Comparison of ENCODE assay signal across 15 mouse cellular contexts in the genomic region with DNA sequence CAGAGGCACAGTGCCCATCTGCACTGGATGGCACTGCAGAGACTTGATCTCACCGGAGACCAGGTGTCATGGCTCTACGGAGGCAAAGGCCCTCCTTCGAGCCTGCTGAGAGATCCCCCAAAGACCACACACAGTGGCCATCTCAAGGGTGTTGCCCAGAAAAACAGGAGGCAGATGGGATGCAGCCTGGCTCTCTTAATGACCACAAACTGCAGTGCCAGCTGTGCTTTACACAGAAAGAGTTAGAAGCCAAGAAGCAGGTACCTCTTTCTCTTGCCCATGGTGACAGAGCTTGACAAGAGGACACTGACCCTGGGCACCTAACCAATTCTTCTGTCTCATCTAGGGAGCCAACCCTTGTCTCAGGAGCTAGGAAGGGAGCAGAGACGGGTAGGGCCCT. TPM values are rescaled to one million over a fixed set of nuclear protein-coding genes. Genes with fewer than 3 reads are reported as not detected.
DNase-seq lines count a peak whose midpoint lies in the region; ATAC-seq lines count a peak whose summit lies in the region.
"Had no signal": no experiment of that assay in that cellular context is flagged by ENCODE, and none has a peak within 500 bp of the region (broad histone marks: within the 10 kb centered on the region; RNA-seq: fewer than 3 reads in every experiment).

No protein-coding gene starts in this region.

- H3K36me3 ChIP-seq in heart, embryonic 14.5 days (ENCODE audit: control insufficient read depth, insufficient read depth, low read length) = peaks cover 79% of the 10 kb centered on the region
- H3K36me3 ChIP-seq in embryonic facial prominence, embryonic 12.5 days = peaks cover 74% of the 10 kb centered on the region
- peaks cover 43% of the 10 kb centered on the region for H3K36me3 ChIP-seq in hindbrain, embryonic 14.5 days (replicated peaks; ENCODE audit: control insufficient read depth, insufficient read depth)
- peaks cover 10% of the 10 kb centered on the region for H3K36me3 ChIP-seq in midbrain, embryonic 16.5 days (ENCODE audit: control insufficient read depth, insufficient read depth, low read length)

- DNase-seq in heart, adult 9 months (ENCODE audit: low spot score in 2 of 2) = no peak
- no peak for DNase-seq in hindbrain, embryonic 14.5 days (ENCODE audit: low spot score)
- no peak for DNase-seq in layer of hippocampus, postnatal 14 days (ENCODE audit: low spot score in 2 of 2)
- DNase-seq in frontal cortex, postnatal 25 days (ENCODE audit: low spot score in 2 of 2) = no peak
- DNase-seq: gastrocnemius, postnatal 36 days; heart, postnatal 14 days; kidney, adult 11 months had no signal

- H3K4me2 ChIP-seq in heart, embryonic 14.5 days (ENCODE audit: low read length) = no peak overlapping the region
- H3K4me2 ChIP-seq in embryonic facial prominence, embryonic 12.5 days (replicated peaks) = no peak overlapping the region
- no peak overlapping the region for H3K4me2 ChIP-seq in hindbrain, embryonic 14.5 days (replicated peaks)
- no peak overlapping the region for H3K4me2 ChIP-seq in midbrain, embryonic 16.5 days (ENCODE audit: low read length)
- H3K4me2 ChIP-seq: liver, embryonic 12.5 days had no signal

- no peaks in the 10 kb centered on the region for H3K27me3 ChIP-seq in heart, embryonic 14.5 days (ENCODE audit: control insufficient read depth, insufficient read depth, low read length)
- H3K27me3 ChIP-seq in embryonic facial prominence, embryonic 12.5 days = no peaks in the 10 kb centered on the region
- no peaks in the 10 kb centered on the region for H3K27me3 ChIP-seq in hindbrain, embryonic 14.5 days (ENCODE audit: control insufficient read depth, insufficient read depth, low read length)
- H3K27me3 ChIP-seq in midbrain, embryonic 16.5 days (ENCODE audit: control insufficient read depth, insufficient read depth, low read depth, low read length) = no peaks in the 10 kb centered on the region
- H3K27me3 ChIP-seq: liver, embryonic 12.5 days had no signal

- H3K9ac ChIP-seq in heart, embryonic 14.5 days (ENCODE audit: low read length) = peak overlapping the region; percentile 31
- H3K9ac ChIP-seq in embryonic facial prominence, embryonic 12.5 days = no peak overlapping the region
- H3K9ac ChIP-seq in hindbrain, embryonic 14.5 days = no peak overlapping the region
- H3K9ac ChIP-seq in midbrain, embryonic 16.5 days (ENCODE audit: low read depth, low read length) = no peak overlapping the region
- H3K9ac ChIP-seq: liver, embryonic 12.5 days had no signal

- no peak for ATAC-seq in heart, embryonic 14.5 days (ENCODE audit: insufficient number of reproducible peaks, insufficient read depth, low FRiP score, low read depth)
- no peak for ATAC-seq in embryonic facial prominence, embryonic 12.5 days (ENCODE audit: insufficient number of reproducible peaks, insufficient read depth, low FRiP score, low TSS enrichment)
- no peak for ATAC-seq in hindbrain, embryonic 14.5 days (ENCODE audit: low FRiP score)
- ATAC-seq in midbrain, embryonic 16.5 days = no peak
- ATAC-seq: activated CD4-positive, CD25-positive, alpha-beta regulatory T cell, adult 4 months; liver, embryonic 12.5 days had no signal

- no peak overlapping the region for H3K27ac ChIP-seq in heart, embryonic 14.5 days (replicated peaks in 1 of 2; ENCODE audit: control insufficient read depth in 1 of 2, insufficient read depth in 1 of 2, low read depth in 2 of 2, low read length in 2 of 2)
- peak overlapping the region; percentile 58 for H3K27ac ChIP-seq in embryonic facial prominence, embryonic 12.5 days
- peak overlapping the region; percentile 68; the same call in 1 of the 2 replicates for H3K27ac ChIP-seq in hindbrain, embryonic 14.5 days
- peak overlapping the region; percentile 77 for H3K27ac ChIP-seq in midbrain, embryonic 16.5 days (ENCODE audit: low read length)
- H3K27ac ChIP-seq: liver, embryonic 12.5 days; macrophage had no signal

- WGBS in heart, embryonic 14.5 days = 56% methylated on average over 4 of the region's 4 CpGs
- WGBS in embryonic facial prominence, embryonic 12.5 days = 61% methylated on average over 4 of the region's 4 CpGs
- WGBS in hindbrain, embryonic 14.5 days = 29% methylated on average over 4 of the region's 4 CpGs
- 36% methylated on average over 4 of the region's 4 CpGs for WGBS in midbrain, embryonic 16.5 days

- peaks cover 15 to 34% of the 10 kb centered on the region in 2 experiments for H3K4me1 ChIP-seq in heart, embryonic 14.5 days (ENCODE audit: control insufficient read depth in 2 of 2, insufficient read depth in 2 of 2, low read length in 2 of 2)
- H3K4me1 ChIP-seq in embryonic facial prominence, embryonic 12.5 days = peaks cover 33% of the 10 kb centered on the region
- peaks cover 59% of the 10 kb centered on the region for H3K4me1 ChIP-seq in hindbrain, embryonic 14.5 days (replicated peaks; ENCODE audit: control insufficient read depth, insufficient read depth, low read length)
- peaks cover 56% of the 10 kb centered on the region for H3K4me1 ChIP-seq in midbrain, embryonic 16.5 days (ENCODE audit: control insufficient read depth, insufficient read depth, low read length)

- no peak overlapping the region for H3K4me3 ChIP-seq in heart, embryonic 14.5 days (ENCODE audit: control insufficient read depth in 1 of 2, insufficient read depth in 1 of 2, low read depth in 1 of 2, low read length in 2 of 2)
- H3K4me3 ChIP-seq in embryonic facial prominence, embryonic 12.5 days = no peak overlapping the region
- no peak overlapping the region for H3K4me3 ChIP-seq in hindbrain, embryonic 14.5 days (replicated peaks; ENCODE audit: low read length)
- no peak overlapping the region for H3K4me3 ChIP-seq in midbrain, embryonic 16.5 days (ENCODE audit: low read depth, low read length)
- H3K4me3 ChIP-seq: liver, embryonic 12.5 days had no signal

- H3K9me3 ChIP-seq in heart, embryonic 14.5 days (ENCODE audit: control insufficient read depth, low read length) = no peaks in the 10 kb centered on the region
- no peaks in the 10 kb centered on the region for H3K9me3 ChIP-seq in embryonic facial prominence, embryonic 12.5 days
- H3K9me3 ChIP-seq in hindbrain, embryonic 14.5 days (ENCODE audit: control insufficient read depth, low read length) = no peaks in the 10 kb centered on the region
- no peaks in the 10 kb centered on the region for H3K9me3 ChIP-seq in midbrain, embryonic 16.5 days (replicated peaks; ENCODE audit: control insufficient read depth, low read length, poor library complexity, severe bottlenecking)
- H3K9me3 ChIP-seq: liver, embryonic 12.5 days had no signal

RNA-seq across cellular contexts. Expression of gene Armh1, which starts 32.4 kb away (rescaled TPM):
- 0.27 and 0.42 TPM in 2 replicates for polyA plus RNA-seq in heart, embryonic 14.5 days (2014; fragmentation: Nextera tagmentation; extraction: Ambion mirVana)
- 0.64 and 1.3 TPM in 2 replicates for polyA plus RNA-seq in embryonic facial prominence, embryonic 12.5 days (2016; fragmentation: Nextera tagmentation; extraction: Ambion mirVana)
- polyA plus RNA-seq in hindbrain, embryonic 14.5 days (2014; fragmentation: Nextera tagmentation; extraction: Ambion mirVana) = 1.2 and 1.3 TPM in 2 replicates
- 1.6 and 3.1 TPM in 2 replicates for polyA plus RNA-seq in midbrain, embryonic 16.5 days (2015; fragmentation: Nextera tagmentation; extraction: Ambion mirVana)
- 1 to 10 TPM; 1.1 to 1.4 TPM for total RNA-seq in layer of hippocampus, postnatal 14 days (2021)
- total RNA-seq: gastrocnemius, postnatal 36 days; neutrophil, adult 5-6 weeks had no signal
- polyA plus RNA-seq: activated CD4-positive, CD25-positive, alpha-beta regulatory T cell, adult 4 months; C2C12; macrophage had no signal

RNA-seq across cellular contexts. Expression of gene Tmem53, which starts 32.6 kb away (rescaled TPM):
- polyA plus RNA-seq in heart, embryonic 14.5 days (2014; fragmentation: Nextera tagmentation; extraction: Ambion mirVana) = 38.0 and 39.8 TPM in 2 replicates
- 11.3 and 11.8 TPM in 2 replicates for polyA plus RNA-seq in embryonic facial prominence, embryonic 12.5 days (2016; fragmentation: Nextera tagmentation; extraction: Ambion mirVana)
- polyA plus RNA-seq in hindbrain, embryonic 14.5 days (2014; fragmentation: Nextera tagmentation; extraction: Ambion mirVana) = 10.0 and 11.6 TPM in 2 replicates
- polyA plus RNA-seq in midbrain, embryonic 16.5 days (2015; fragmentation: Nextera tagmentation; extraction: Ambion mirVana) = 9.3 and 10.1 TPM in 2 replicates
- 1 to 10 TPM; 3.5 to 5.1 TPM for total RNA-seq in layer of hippocampus, postnatal 14 days (2021)
- total RNA-seq: neutrophil, adult 5-6 weeks had no signal

Comparison
In these comparisons a context has a peak if more than half of its experiments do, and no peak if none do; other contexts are left out.
1. H3K27ac ChIP-seq: peak in embryonic facial prominence, embryonic 12.5 days (single experiment), hindbrain, embryonic 14.5 days (single experiment) and midbrain, embryonic 16.5 days (single experiment); none in heart, embryonic 14.5 days (0 of 2).